Mouse (Mus musculus) kidney, adult 2 months (tissue): ENCODE measurements at regions not wholly inside any gene's neighbourhood (a gene's known extent, or its start where the extent isn't known, plus 50 kb on each side); places are given as distances from the start of the nearest gene placed in this dataset.
"Not testable (repeated sequence)": the region's sequence is repeated elsewhere in the genome, so short reads cannot be mapped to it uniquely, and the experiment has no call there.

Experiments used
- CTCF ChIP-seq: fragments of 200-500 bp; conservative IDR thresholded peaks from 2 replicates; pipeline ENCODE4 v1.5.1; 2011; ENCODE audit warnings: low read depth, mild to moderate bottlenecking, control low read depth, low read length, moderate library complexity, mixed read lengths; ENCODE audit not compliant: insufficient read depth, insufficient read length
- POLR2A ChIP-seq: fragments of 200-500 bp; IDR thresholded peaks from one replicate; pipeline ENCODE4 v1.6.1; 2011; ENCODE audit warnings: low read depth, low read length, control low read depth

DNA sequence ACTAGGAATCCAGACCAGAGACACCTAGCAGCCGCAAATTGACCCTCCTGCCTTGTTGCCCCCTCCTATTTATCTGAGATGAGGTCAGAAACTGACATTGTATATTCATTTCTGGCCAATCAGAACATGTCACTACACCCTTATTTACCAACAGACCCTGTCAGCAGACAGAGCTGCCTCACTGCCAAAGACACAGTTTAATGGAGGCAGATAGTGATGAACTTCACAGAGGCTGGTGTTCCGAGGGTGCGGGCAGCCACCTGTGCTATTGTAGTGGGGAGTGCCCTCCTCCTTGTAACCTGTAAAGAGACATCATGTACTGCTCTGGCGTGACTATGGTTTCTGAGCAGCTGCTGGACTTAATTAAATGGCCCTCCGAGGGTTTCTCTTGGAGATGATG is 70.0 kb upstream of the Defb33 start:
- TF ChIP-seq CTCF, POLR2A: not testable (repeated sequence)
